Comparison of ENCODE assay signal across 14 mouse cellular contexts in the genomic region with DNA sequence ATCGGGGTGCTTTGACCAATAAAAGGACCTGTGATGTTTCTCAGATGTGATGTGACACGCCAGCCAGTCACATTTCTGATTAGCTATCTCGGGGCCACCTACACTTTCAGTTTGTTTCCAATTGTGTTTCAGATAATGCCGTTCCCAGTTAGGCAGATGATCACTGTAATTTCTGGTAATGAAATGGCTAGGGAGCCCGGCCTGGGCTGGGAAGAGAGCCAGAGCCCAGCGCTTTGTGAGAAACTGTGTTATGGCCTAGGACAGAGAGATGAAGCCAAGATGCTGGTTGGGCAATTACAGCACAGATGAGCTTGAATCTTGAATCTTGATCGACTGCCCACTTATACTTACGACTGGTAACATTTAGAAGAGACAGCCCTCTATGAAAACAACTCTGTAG.
DNase-seq lines count a peak whose midpoint lies in the region; ATAC-seq and TF ChIP-seq lines count a peak whose summit lies in the region.
"Had no signal": no experiment of that assay in that cellular context is flagged by ENCODE, and none has a peak within 500 bp of the region (broad histone marks: within the 10 kb centered on the region; RNA-seq: fewer than 3 reads in every experiment).

No protein-coding gene starts in this region.

- H3K4me1 ChIP-seq in embryonic facial prominence, embryonic 14.5 days (ENCODE audit: control insufficient read depth, insufficient read depth, low read length) = peaks cover 10% of the 10 kb centered on the region
- H3K4me1 ChIP-seq in embryonic facial prominence, embryonic 10.5 days = peaks cover 33% of the 10 kb centered on the region
- H3K4me1 ChIP-seq in lung, embryonic 15.5 days = peaks cover 16% of the 10 kb centered on the region
- H3K4me1 ChIP-seq in lung, adult 2 months (ENCODE audit: control insufficient read depth, insufficient read depth, low read length) = no peaks in the 10 kb centered on the region; the same call in none of the 2 replicates
- H3K4me1 ChIP-seq: liver, embryonic 15.5 days had no signal

- TF ChIP-seq POLR2A in lung, adult 2 months (IDR thresholded peaks at IDR 0.05; ENCODE audit: borderline replicate concordance, extremely low read depth, low read depth, low read length) = no peak

- no peak for TF ChIP-seq CTCF in lung, adult 2 months (IDR thresholded peaks at IDR 0.05; ENCODE audit: insufficient read depth, low read length)
- no peak for TF ChIP-seq CTCF in gastrocnemius, adult 2 months (IDR thresholded peaks at IDR 0.05)

- H3K36me3 ChIP-seq in embryonic facial prominence, embryonic 14.5 days (ENCODE audit: control insufficient read depth, insufficient read depth, low read length) = no peaks in the 10 kb centered on the region
- H3K36me3 ChIP-seq in embryonic facial prominence, embryonic 10.5 days (replicated peaks) = no peaks in the 10 kb centered on the region
- no peaks in the 10 kb centered on the region for H3K36me3 ChIP-seq in lung, embryonic 15.5 days
- H3K36me3 ChIP-seq: heart, embryonic 13.5 days; intestine, embryonic 15.5 days; liver, embryonic 15.5 days had no signal

- H3K9ac ChIP-seq in embryonic facial prominence, embryonic 14.5 days (ENCODE audit: low read depth, low read length) = no peak overlapping the region
- H3K9ac ChIP-seq in lung, embryonic 15.5 days = no peak overlapping the region
- H3K9ac ChIP-seq: heart, embryonic 13.5 days; intestine, embryonic 15.5 days; liver, embryonic 15.5 days had no signal

- H3K27ac ChIP-seq in embryonic facial prominence, embryonic 14.5 days (replicated peaks; ENCODE audit: low read depth, low read length) = no peak overlapping the region
- no peak overlapping the region for H3K27ac ChIP-seq in embryonic facial prominence, embryonic 10.5 days (replicated peaks)
- no peak overlapping the region for H3K27ac ChIP-seq in lung, embryonic 15.5 days
- H3K27ac ChIP-seq in gastrocnemius, adult 2 months = peak overlapping the region; percentile 58
- H3K27ac ChIP-seq: heart, embryonic 13.5 days; intestine, embryonic 15.5 days; liver, embryonic 15.5 days had no signal

- peak; percentile 28 for DNase-seq in embryonic facial prominence, embryonic 14.5 days (ENCODE audit: low spot score)
- DNase-seq in embryonic facial prominence, embryonic 10.5 days (ENCODE audit: low spot score) = no peak
- no peak for DNase-seq in lung, adult 2 months
- DNase-seq in gastrocnemius, adult 2 months = peak; percentile 72
- DNase-seq in skeletal muscle tissue, adult 2 months (ENCODE audit: low read depth, low spot score) = peak; percentile 60
- DNase-seq in natural killer cell, adult 2 months (ENCODE audit: low spot score in 2 of 2) = no peak
- DNase-seq: B cell, adult 2 months had no signal

- no peak for ATAC-seq in embryonic facial prominence, embryonic 14.5 days (ENCODE audit: low read depth)
- 0 out of 2 replicates have a peak, but pooled peaks have one; percentile 31 for ATAC-seq in lung, embryonic 15.5 days (ENCODE audit: borderline replicate concordance, extremely low read depth, low FRiP score, low TSS enrichment)
- ATAC-seq in monocyte, adult 5-6 weeks (replicated peaks; ENCODE audit: insufficient number of reproducible peaks, low FRiP score, low TSS enrichment, poor library complexity, severe bottlenecking) = no peak
- ATAC-seq: intestine, embryonic 15.5 days; midbrain, embryonic 16.5 days; Patski had no signal

- no peaks in the 10 kb centered on the region for H3K27me3 ChIP-seq in embryonic facial prominence, embryonic 14.5 days (replicated peaks; ENCODE audit: control insufficient read depth, insufficient read depth, low read length)
- no peaks in the 10 kb centered on the region for H3K27me3 ChIP-seq in embryonic facial prominence, embryonic 10.5 days (replicated peaks; ENCODE audit: low read depth, poor library complexity, severe bottlenecking)
- H3K27me3 ChIP-seq in lung, embryonic 15.5 days = no peaks in the 10 kb centered on the region
- H3K27me3 ChIP-seq: heart, embryonic 13.5 days; intestine, embryonic 15.5 days; liver, embryonic 15.5 days; Patski had no signal

- no peak overlapping the region for H3K4me3 ChIP-seq in embryonic facial prominence, embryonic 14.5 days (ENCODE audit: low read depth, low read length)
- no peak overlapping the region for H3K4me3 ChIP-seq in embryonic facial prominence, embryonic 10.5 days
- no peak overlapping the region for H3K4me3 ChIP-seq in lung, embryonic 15.5 days
- no peak overlapping the region for H3K4me3 ChIP-seq in lung, adult 2 months (replicated peaks; ENCODE audit: extremely low read depth, low read depth, low read length)
- H3K4me3 ChIP-seq in gastrocnemius, adult 2 months = no peak overlapping the region
- H3K4me3 ChIP-seq: heart, embryonic 13.5 days; intestine, embryonic 15.5 days; liver, embryonic 15.5 days had no signal

- H3K4me2 ChIP-seq in embryonic facial prominence, embryonic 14.5 days (ENCODE audit: low read depth, low read length) = no peak overlapping the region
- H3K4me2 ChIP-seq in lung, embryonic 15.5 days = no peak overlapping the region
- H3K4me2 ChIP-seq: heart, embryonic 13.5 days; intestine, embryonic 15.5 days; liver, embryonic 15.5 days had no signal

- WGBS in embryonic facial prominence, embryonic 14.5 days = 83% methylated on average over 8 of the region's 8 CpGs
- 91% methylated on average over 8 of the region's 8 CpGs for WGBS in embryonic facial prominence, embryonic 10.5 days
- 68% methylated on average over 8 of the region's 8 CpGs for WGBS in lung, embryonic 15.5 days
- WGBS in lung, adult 2 months = 77% methylated on average over 8 of the region's 8 CpGs

- intact Hi-C loops in gastrocnemius, adult 2 months (cut with DNase I) = loop anchor here (5.0 kb wide), 1 partner anchor 123 kb away; a partner anchor contains a TSS

- H3K9me3 ChIP-seq in embryonic facial prominence, embryonic 14.5 days (ENCODE audit: control insufficient read depth, low read length) = no peaks in the 10 kb centered on the region
- H3K9me3 ChIP-seq in embryonic facial prominence, embryonic 10.5 days = no peaks in the 10 kb centered on the region
- H3K9me3 ChIP-seq in lung, embryonic 15.5 days = no peaks in the 10 kb centered on the region
- H3K9me3 ChIP-seq: heart, embryonic 13.5 days; intestine, embryonic 15.5 days; liver, embryonic 15.5 days had no signal

Comparison
In these comparisons a context has a peak if more than half of its experiments do, and no peak if none do; other contexts are left out.
1. DNase-seq: peak in embryonic facial prominence, embryonic 14.5 days (single experiment), gastrocnemius, adult 2 months (single experiment) and skeletal muscle tissue, adult 2 months (single experiment); none in embryonic facial prominence, embryonic 10.5 days (single experiment), lung, adult 2 months (single experiment) and natural killer cell, adult 2 months (0 of 2).